Mouse (Mus musculus): ENCODE data around the gene Tescl. TPM values are rescaled to one million over a fixed set of nuclear protein-coding genes. Genes with fewer than 3 reads are reported as not detected.

Gene Tescl
- polyA plus RNA-seq, 1 experiment from 2014 or later = 0.23 TPM

GRCm38 (mm10) chr7:24366716-24367632, 33.2 kb upstream of the Tescl start:
- no peaks in the 10 kb centered on the region for H3K4me1 ChIP-seq (replicated peaks; ENCODE audit: control insufficient read depth, insufficient read depth, low read length)
- no peak overlapping the region for H3K4me3 ChIP-seq (ENCODE audit: low read depth, low read length)
- no peak for ATAC-seq (replicated peaks; ENCODE audit: low FRiP score)
- no peak overlapping the region for H3K27ac ChIP-seq (ENCODE audit: low read depth, low read length)
- no peaks in the 10 kb centered on the region for H3K36me3 ChIP-seq (ENCODE audit: control insufficient read depth, insufficient read depth, low read length)
- H3K9ac ChIP-seq (ENCODE audit: low read length) = no peak overlapping the region
- H3K4me2 ChIP-seq (ENCODE audit: low read depth, low read length, severe bottlenecking) = no peak overlapping the region
- no peak for DNase-seq (ENCODE audit: low spot score)
- 81% methylated on average over 15 of the region's 15 CpGs for whole genome bisulfite sequencing
- H3K27me3 ChIP-seq (ENCODE audit: control insufficient read depth, insufficient read depth, low read length) = no peaks in the 10 kb centered on the region; the same call in 1 of the 2 replicates
- no peaks in the 10 kb centered on the region for H3K9me3 ChIP-seq (ENCODE audit: control insufficient read depth, low read length)

GRCm38 (mm10) chr7:24365258-24366014, 31.7 kb upstream of the Tescl start:
- Histone ChIP-seq H3K4me3 (ENCODE audit: low read depth, low read length) (no peak overlapping the region), H3K9ac (ENCODE audit: low read length) (no peak overlapping the region), H3K36me3 (ENCODE audit: control insufficient read depth, insufficient read depth, low read length) (no peaks in the 10 kb centered on the region), H3K9me3 (ENCODE audit: control insufficient read depth, low read length) (no peaks in the 10 kb centered on the region), H3K27ac (ENCODE audit: low read depth, low read length) (no peak overlapping the region), H3K27me3 (ENCODE audit: control insufficient read depth, insufficient read depth, low read length) (no peaks in the 10 kb centered on the region; the same call in 1 of the 2 replicates), H3K4me1 (replicated peaks; ENCODE audit: control insufficient read depth, insufficient read depth, low read length) (no peaks in the 10 kb centered on the region), H3K4me2 (ENCODE audit: low read depth, low read length, severe bottlenecking) (no peak overlapping the region)
- peak; percentile 31; the same call in 1 of the 2 replicates for ATAC-seq (replicated peaks; ENCODE audit: low FRiP score)
- 72% methylated on average over 5 of the region's 5 CpGs for WGBS
- no peak for DNase-seq (ENCODE audit: low spot score)

- H3K9ac ChIP-seq (ENCODE audit: low read length) = no peak overlapping the region
- no peak overlapping the region for H3K4me3 ChIP-seq (ENCODE audit: low read depth, low read length)
- no peaks in the 10 kb centered on the region for H3K4me1 ChIP-seq (replicated peaks; ENCODE audit: control insufficient read depth, insufficient read depth, low read length)
- peak; percentile 92 for DNase-seq (ENCODE audit: low spot score)
- no peaks in the 10 kb centered on the region for H3K36me3 ChIP-seq (ENCODE audit: control insufficient read depth, insufficient read depth, low read length)
- no peaks in the 10 kb centered on the region for H3K9me3 ChIP-seq (ENCODE audit: control insufficient read depth, low read length)
- peak; percentile 69 for ATAC-seq (replicated peaks; ENCODE audit: low FRiP score)
- H3K4me2 ChIP-seq (ENCODE audit: low read depth, low read length, severe bottlenecking) = no peak overlapping the region
- no peaks in the 10 kb centered on the region; the same call in 1 of the 2 replicates for H3K27me3 ChIP-seq (ENCODE audit: control insufficient read depth, insufficient read depth, low read length)
- H3K27ac ChIP-seq (ENCODE audit: low read depth, low read length) = no peak overlapping the region
- 24% methylated on average over 10 of the region's 10 CpGs for WGBS
Measured at GRCm38 (mm10) chr7:24364827-24365226, 31.1 kb upstream of the Tescl start.

- WGBS = 25% methylated on average over 6 of the region's 7 CpGs
- DNase-seq (ENCODE audit: low spot score) = peak; percentile 77
Measured at GRCm38 (mm10) chr7:24363228-24363627, 29.5 kb upstream of the Tescl start.

GRCm38 (mm10) chr7:24361001-24361400, 27.3 kb upstream of the Tescl start:
- H3K27ac ChIP-seq (ENCODE audit: low read depth, low read length) = no peak overlapping the region
- H3K9me3 ChIP-seq (ENCODE audit: control insufficient read depth, low read length) = no peaks in the 10 kb centered on the region
- H3K9ac ChIP-seq (ENCODE audit: low read length) = no peak overlapping the region
- no peak for DNase-seq (ENCODE audit: low spot score)
- WGBS = 62% methylated on average over 4 of the region's 4 CpGs
- H3K4me2 ChIP-seq (ENCODE audit: low read depth, low read length, severe bottlenecking) = no peak overlapping the region
- no peaks in the 10 kb centered on the region; the same call in 1 of the 2 replicates for H3K27me3 ChIP-seq (ENCODE audit: control insufficient read depth, insufficient read depth, low read length)
- no peak for ATAC-seq (replicated peaks; ENCODE audit: low FRiP score)
- no peaks in the 10 kb centered on the region for H3K36me3 ChIP-seq (ENCODE audit: control insufficient read depth, insufficient read depth, low read length)
- H3K4me1 ChIP-seq (replicated peaks; ENCODE audit: control insufficient read depth, insufficient read depth, low read length) = no peaks in the 10 kb centered on the region
- H3K4me3 ChIP-seq (ENCODE audit: low read depth, low read length) = no peak overlapping the region

More at GRCm38 (mm10) chr7:24363228-24363627, 29.5 kb upstream of the Tescl start:
- Histone ChIP-seq H3K9ac (ENCODE audit: low read length) (no peak overlapping the region), H3K9me3 (ENCODE audit: control insufficient read depth, low read length) (no peaks in the 10 kb centered on the region), H3K4me1 (replicated peaks; ENCODE audit: control insufficient read depth, insufficient read depth, low read length) (no peaks in the 10 kb centered on the region), H3K4me3 (ENCODE audit: low read depth, low read length) (no peak overlapping the region), H3K27me3 (ENCODE audit: control insufficient read depth, insufficient read depth, low read length) (no peaks in the 10 kb centered on the region; the same call in 1 of the 2 replicates), H3K4me2 (ENCODE audit: low read depth, low read length, severe bottlenecking) (no peak overlapping the region), H3K27ac (ENCODE audit: low read depth, low read length) (no peak overlapping the region), H3K36me3 (ENCODE audit: control insufficient read depth, insufficient read depth, low read length) (no peaks in the 10 kb centered on the region)
- ATAC-seq (replicated peaks; ENCODE audit: low FRiP score) = no peak

DNA sequence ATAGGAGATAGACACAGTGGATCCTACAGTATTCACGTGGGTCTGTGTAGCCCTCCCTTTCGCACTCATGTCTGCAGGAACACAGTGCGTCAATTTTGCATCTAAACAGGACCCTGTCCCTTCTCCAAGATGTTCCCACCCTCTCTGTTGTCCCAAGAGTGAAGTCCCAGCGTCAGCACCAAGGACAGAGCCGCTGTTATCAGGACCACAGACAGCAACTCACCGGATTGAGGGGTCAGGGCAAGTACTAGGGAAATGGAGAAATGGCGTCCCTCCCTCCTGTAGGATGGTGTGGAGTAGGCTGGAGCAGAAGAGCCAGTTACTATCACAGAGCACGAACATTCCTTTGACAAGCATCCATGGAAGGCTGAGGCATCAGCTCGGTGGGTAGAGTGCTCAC, 25.5 kb upstream of the Tescl start:
- Histone ChIP-seq H3K4me2 (ENCODE audit: low read depth, low read length, severe bottlenecking) (no peak overlapping the region), H3K36me3 (ENCODE audit: control insufficient read depth, insufficient read depth, low read length) (no peaks in the 10 kb centered on the region), H3K27ac (ENCODE audit: low read depth, low read length) (no peak overlapping the region), H3K9me3 (ENCODE audit: control insufficient read depth, low read length) (no peaks in the 10 kb centered on the region), H3K9ac (ENCODE audit: low read length) (no peak overlapping the region), H3K4me1 (replicated peaks; ENCODE audit: control insufficient read depth, insufficient read depth, low read length) (no peaks in the 10 kb centered on the region), H3K27me3 (ENCODE audit: control insufficient read depth, insufficient read depth, low read length) (no peaks in the 10 kb centered on the region; the same call in 1 of the 2 replicates), H3K4me3 (ENCODE audit: low read depth, low read length) (no peak overlapping the region)
- DNase-seq (ENCODE audit: low spot score) = peak; percentile 71
- no peak for ATAC-seq (replicated peaks; ENCODE audit: low FRiP score)
- 28% methylated on average over 9 of the region's 9 CpGs for WGBS

DNA sequence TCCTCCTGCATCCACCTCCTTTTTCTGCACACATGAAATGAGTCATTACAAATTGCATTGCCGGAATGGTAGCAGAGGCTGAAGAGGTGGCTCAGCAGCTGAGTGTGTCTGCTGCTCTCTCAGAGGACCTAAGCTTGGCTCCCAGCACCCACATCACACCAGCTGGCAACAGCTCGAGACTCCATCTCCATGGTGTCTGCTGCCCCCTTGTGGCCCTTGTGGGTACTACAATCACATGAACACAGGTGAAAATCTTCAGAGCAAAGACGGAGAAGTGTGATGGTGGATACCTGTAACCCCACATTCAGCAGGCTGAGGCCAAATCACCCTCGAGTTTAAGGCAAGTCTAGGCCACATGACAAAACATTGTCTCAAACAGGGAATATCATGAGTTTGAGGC, 24.2 kb upstream of the Tescl start:
- 49% methylated on average over 4 of the region's 4 CpGs for WGBS
- no peak for DNase-seq (ENCODE audit: low spot score)

GRCm38 (mm10) chr7:24356081-24356480, 22.3 kb upstream of the Tescl start:
- H3K4me3 ChIP-seq (ENCODE audit: low read depth, low read length) = no peak overlapping the region
- H3K36me3 ChIP-seq (ENCODE audit: control insufficient read depth, insufficient read depth, low read length) = no peaks in the 10 kb centered on the region
- WGBS = 84% methylated on average over 10 of the region's 10 CpGs
- no peak for DNase-seq (ENCODE audit: low spot score)
- H3K9ac ChIP-seq (ENCODE audit: low read length) = no peak overlapping the region
- H3K27ac ChIP-seq (ENCODE audit: low read depth, low read length) = no peak overlapping the region
- H3K27me3 ChIP-seq (ENCODE audit: control insufficient read depth, insufficient read depth, low read length) = no peaks in the 10 kb centered on the region
- H3K9me3 ChIP-seq (ENCODE audit: control insufficient read depth, low read length) = no peaks in the 10 kb centered on the region
- no peaks in the 10 kb centered on the region for H3K4me1 ChIP-seq (replicated peaks; ENCODE audit: control insufficient read depth, insufficient read depth, low read length)
- no peak for ATAC-seq (replicated peaks; ENCODE audit: low FRiP score)
- no peak overlapping the region for H3K4me2 ChIP-seq (ENCODE audit: low read depth, low read length, severe bottlenecking)

More for the DNA sequence above, 24.2 kb upstream of the Tescl start:
- Histone ChIP-seq H3K9me3 (ENCODE audit: control insufficient read depth, low read length) (no peaks in the 10 kb centered on the region), H3K36me3 (ENCODE audit: control insufficient read depth, insufficient read depth, low read length) (no peaks in the 10 kb centered on the region), H3K27me3 (ENCODE audit: control insufficient read depth, insufficient read depth, low read length) (no peaks in the 10 kb centered on the region; the same call in 1 of the 2 replicates), H3K4me2 (ENCODE audit: low read depth, low read length, severe bottlenecking) (no peak overlapping the region), H3K4me3 (ENCODE audit: low read depth, low read length) (no peak overlapping the region), H3K4me1 (replicated peaks; ENCODE audit: control insufficient read depth, insufficient read depth, low read length) (no peaks in the 10 kb centered on the region), H3K27ac (ENCODE audit: low read depth, low read length) (no peak overlapping the region), H3K9ac (ENCODE audit: low read length) (no peak overlapping the region)
- no peak for ATAC-seq (replicated peaks; ENCODE audit: low FRiP score)

Data from forebrain, embryonic 11.5 days (tissue).